Mouse (Mus musculus): ENCODE data around the gene Nr3c2.

Gene Nr3c2

GRCm38 (mm10) chr8:77250094-77250493, 350.9 kb downstream of the Nr3c2 start:
- DNase-seq (ENCODE audit: low spot score in 2 of 2) = no peak

- no peak for DNase-seq (ENCODE audit: low spot score in 2 of 2)
Measured at GRCm38 (mm10) chr8:77251134-77251533, 351.9 kb downstream of the Nr3c2 start.

GRCm38 (mm10) chr8:77254466-77254865, 355.2 kb downstream of the Nr3c2 start:
- DNase-seq (ENCODE audit: low spot score in 2 of 2) = no peak

GRCm38 (mm10) chr8:77256450-77257084, 357.3 kb downstream of the Nr3c2 start:
- DNase-seq (ENCODE audit: low spot score in 2 of 2) = no peak

GRCm38 (mm10) chr8:77257085-77257451, 357.8 kb downstream of the Nr3c2 start:
- no peak for DNase-seq (ENCODE audit: low spot score in 2 of 2)

GRCm38 (mm10) chr8:77261215-77261614, 362.0 kb downstream of the Nr3c2 start:
- DNase-seq (ENCODE audit: low spot score in 2 of 2) = no peak

GRCm38 (mm10) chr8:77262216-77263009, 363.2 kb downstream of the Nr3c2 start:
- no peak for DNase-seq (ENCODE audit: low spot score in 2 of 2)

GRCm38 (mm10) chr8:77267941-77268405, 368.7 kb downstream of the Nr3c2 start:
- no peak for DNase-seq (ENCODE audit: low spot score in 2 of 2)

- DNase-seq (ENCODE audit: low spot score in 2 of 2) = no peak
Measured at GRCm38 (mm10) chr8:77272136-77272535, 372.9 kb downstream of the Nr3c2 start.

- DNase-seq (ENCODE audit: low spot score in 2 of 2) = no peak
Measured at GRCm38 (mm10) chr8:77275571-77275970, 376.3 kb downstream of the Nr3c2 start.

GRCm38 (mm10) chr8:77276827-77277226, 377.6 kb downstream of the Nr3c2 start:
- no peak for DNase-seq (ENCODE audit: low spot score in 2 of 2)

GRCm38 (mm10) chr8:77278246-77278645, 379.0 kb downstream of the Nr3c2 start:
- DNase-seq (ENCODE audit: low spot score in 2 of 2) = no peak

GRCm38 (mm10) chr8:77279977-77280376, 380.7 kb downstream of the Nr3c2 start:
- DNase-seq (ENCODE audit: low spot score in 2 of 2) = no peak

- DNase-seq (ENCODE audit: low spot score in 2 of 2) = no peak
Measured at GRCm38 (mm10) chr8:77282605-77283236, 383.5 kb downstream of the Nr3c2 start.

GRCm38 (mm10) chr8:77284473-77284872, 385.2 kb downstream of the Nr3c2 start:
- DNase-seq (ENCODE audit: low spot score in 2 of 2) = no peak

GRCm38 (mm10) chr8:77288065-77288464, 388.8 kb downstream of the Nr3c2 start:
- no peak for DNase-seq (ENCODE audit: low spot score in 2 of 2)

GRCm38 (mm10) chr8:77288492-77288891, 389.2 kb downstream of the Nr3c2 start:
- no peak for DNase-seq (ENCODE audit: low spot score in 2 of 2)

GRCm38 (mm10) chr8:77292120-77292519, 392.9 kb downstream of the Nr3c2 start:
- no peak for DNase-seq (ENCODE audit: low spot score in 2 of 2)

GRCm38 (mm10) chr8:77292649-77293048, 393.4 kb downstream of the Nr3c2 start:
- no peak for DNase-seq (ENCODE audit: low spot score in 2 of 2)

GRCm38 (mm10) chr8:77294599-77294998, 395.4 kb downstream of the Nr3c2 start:
- DNase-seq (ENCODE audit: low spot score in 2 of 2) = no peak
